ENCODE assay signal across 8 mouse cellular contexts in the genomic region with DNA sequence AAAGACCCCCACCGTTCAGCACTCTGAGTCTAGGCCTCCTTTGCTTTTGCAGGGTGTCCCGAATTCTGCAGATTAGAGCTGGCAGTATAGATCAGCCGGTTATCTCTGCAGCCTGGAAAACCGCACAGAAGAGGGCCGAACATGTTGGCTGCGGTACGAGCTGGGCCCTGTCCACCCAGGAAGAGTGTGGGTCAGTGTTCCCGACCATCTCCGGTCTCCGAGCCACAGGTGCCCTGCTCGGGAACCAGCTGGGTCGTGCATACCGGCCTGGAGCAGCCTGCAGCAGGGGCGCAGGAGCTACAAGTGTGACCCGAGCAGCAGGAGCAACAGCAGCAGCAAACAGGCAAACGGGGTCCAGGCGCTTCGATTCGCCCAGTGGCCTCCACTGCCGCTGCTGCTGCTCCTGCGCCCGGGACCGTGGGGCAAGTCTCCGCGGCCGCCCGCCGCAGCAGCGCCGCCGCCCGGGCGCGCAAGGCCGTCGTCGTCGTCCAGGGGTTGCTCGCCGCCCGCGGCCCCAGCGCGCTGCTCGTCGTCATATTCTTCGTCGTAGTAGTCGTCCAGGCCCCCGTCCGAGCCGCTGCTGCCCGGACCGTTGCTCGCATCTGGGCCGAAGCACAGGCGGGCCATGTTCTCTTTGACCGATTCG. TPM values are rescaled to one million over a fixed set of nuclear protein-coding genes. Genes with fewer than 3 reads are reported as not detected.
DNase-seq lines count a peak whose midpoint lies in the region; ATAC-seq and TF ChIP-seq lines count a peak whose summit lies in the region.

No protein-coding gene starts in this region.

- peak overlapping the region; percentile 96 for H3K9ac ChIP-seq in heart, embryonic 11.5 days (ENCODE audit: low read depth, low read length)
- peak overlapping the region; percentile 96 for H3K9ac ChIP-seq in kidney, embryonic 15.5 days

- TF ChIP-seq POLR2A in cerebellum, adult 2 months (IDR thresholded peaks at IDR 0.05; ENCODE audit: borderline replicate concordance, insufficient read depth, low read length) = no peak

- H3K9me3 ChIP-seq in heart, embryonic 11.5 days (replicated peaks; ENCODE audit: control insufficient read depth, low read length) = no peaks in the 10 kb centered on the region
- H3K9me3 ChIP-seq in kidney, embryonic 15.5 days (replicated peaks) = no peaks in the 10 kb centered on the region

- H3K4me2 ChIP-seq in heart, embryonic 11.5 days = peak overlapping the region; percentile 75
- peak overlapping the region; percentile 70 for H3K4me2 ChIP-seq in kidney, embryonic 15.5 days

- ATAC-seq in heart, embryonic 11.5 days (replicated peaks; ENCODE audit: insufficient number of reproducible peaks, low FRiP score, low TSS enrichment) = no peak
- ATAC-seq in kidney, embryonic 15.5 days (replicated peaks; ENCODE audit: low FRiP score) = no peak

- DNase-seq in cerebellum, adult 2 months = peak in 1 of 2 experiments; percentile 9
- DNase-seq in cerebellum, adult 9-10 months = no peak
- peak; percentile 31 for DNase-seq in urinary bladder, postnatal 25 days (ENCODE audit: low spot score)
- DNase-seq in urinary bladder, postnatal 10 days (ENCODE audit: low spot score) = no peak
- DNase-seq in lung, postnatal 14 days = peak; percentile 34
- peak; percentile 34 to 43 for DNase-seq in urinary bladder, postnatal 36 days (ENCODE audit: low spot score in 2 of 2)

- no peak for TF ChIP-seq CTCF in cerebellum, adult 2 months (IDR thresholded peaks at IDR 0.05; ENCODE audit: borderline replicate concordance, insufficient read depth, low read depth, low read length)

- H3K36me3 ChIP-seq in heart, embryonic 11.5 days (ENCODE audit: control insufficient read depth, insufficient read depth, low read length) = no peaks in the 10 kb centered on the region
- H3K36me3 ChIP-seq in kidney, embryonic 15.5 days = no peaks in the 10 kb centered on the region

- H3K4me1 ChIP-seq in cerebellum, adult 2 months (ENCODE audit: control insufficient read depth, insufficient read depth, low read length) = no peaks in the 10 kb centered on the region; the same call in 1 of the 2 replicates
- peaks cover 8% of the 10 kb centered on the region; the same call in 1 of the 2 replicates for H3K4me1 ChIP-seq in heart, embryonic 11.5 days (ENCODE audit: control insufficient read depth, insufficient read depth, low read length)
- peaks cover 38% of the 10 kb centered on the region for H3K4me1 ChIP-seq in kidney, embryonic 15.5 days

- no peaks in the 10 kb centered on the region; the same call in 1 of the 2 replicates for H3K27me3 ChIP-seq in cerebellum, adult 2 months (ENCODE audit: control insufficient read depth, insufficient read depth, low read length)
- 0 out of 2 replicates have a peak, but pooled peaks cover 4% of the 10 kb centered on the region for H3K27me3 ChIP-seq in heart, embryonic 11.5 days (ENCODE audit: control insufficient read depth, insufficient read depth, low read length)
- H3K27me3 ChIP-seq in kidney, embryonic 15.5 days = peaks cover 4% of the 10 kb centered on the region; the same call in 1 of the 2 replicates

- WGBS in cerebellum, adult 2 months = under 1% methylated on average over 59 of the region's 59 CpGs
- WGBS in heart, embryonic 11.5 days (ENCODE audit: insufficient replicate concordance) = under 1% methylated on average over 51 of the region's 59 CpGs
- WGBS in kidney, embryonic 15.5 days = under 1% methylated on average over 58 of the region's 59 CpGs

- H3K4me3 ChIP-seq in cerebellum, adult 2 months (replicated peaks; ENCODE audit: insufficient read depth, low read depth, low read length) = peak overlapping the region; percentile 42
- peak overlapping the region; percentile 75 for H3K4me3 ChIP-seq in heart, embryonic 11.5 days (ENCODE audit: low read depth, low read length)
- peak overlapping the region; percentile 87 for H3K4me3 ChIP-seq in kidney, embryonic 15.5 days (replicated peaks)

- no peak overlapping the region for H3K27ac ChIP-seq in cerebellum, adult 2 months (ENCODE audit: insufficient read depth, low read length)
- peak overlapping the region; percentile 98 for H3K27ac ChIP-seq in heart, embryonic 11.5 days (ENCODE audit: low read depth, low read length)
- peak overlapping the region; percentile 99 for H3K27ac ChIP-seq in kidney, embryonic 15.5 days

RNA-seq across cellular contexts. Expression of gene Gas1, which starts 1.6 kb away (rescaled TPM):
- polyA plus RNA-seq in cerebellum, adult 2 months (2012; rRNA removed) = 13.1 and 17.6 TPM in 2 replicates
- 36.2 and 38.2 TPM in 2 replicates for polyA plus RNA-seq in heart, embryonic 11.5 days (2014; fragmentation: Nextera tagmentation; extraction: Ambion mirVana)
- 94.2 and 102 TPM in 2 replicates for polyA plus RNA-seq in kidney, embryonic 15.5 days (2015; fragmentation: Nextera tagmentation; extraction: Ambion mirVana)

Comparison
In these comparisons a context has a peak if more than half of its experiments do, and no peak if none do; other contexts are left out.
1. DNase-seq: peak in urinary bladder, postnatal 25 days (single experiment), lung, postnatal 14 days (single experiment) and urinary bladder, postnatal 36 days (2 of 2); none in cerebellum, adult 9-10 months (single experiment) and urinary bladder, postnatal 10 days (single experiment).
2. Peak in every context shown above with its lines, with median percentiles within 50 percentile points of each other: H3K4me3 ChIP-seq.